Mouse (Mus musculus) urinary bladder, postnatal 10 days (tissue): Measurements from ENCODE around the gene Prune2.

Experiments used
- DNase-seq: peaks from one replicate; pipeline ENCODE4 v3.0.0; 2022; ENCODE audit warnings: low spot score

The Prune2 gene

GRCm38 (mm10) chr19:17006220-17006907 lies 50.4 kb downstream of the Prune2 start:
- no peak for DNase-seq

GRCm38 (mm10) chr19:17011261-17011995 lies 55.5 kb downstream of the Prune2 start:
- no peak for DNase-seq

GRCm38 (mm10) chr19:17013085-17013484 lies 57.2 kb downstream of the Prune2 start:
- DNase-seq: no peak

GRCm38 (mm10) chr19:17014337-17015124 lies 58.6 kb downstream of the Prune2 start:
- DNase-seq: no peak

GRCm38 (mm10) chr19:17024748-17025147 lies 68.8 kb downstream of the Prune2 start:
- no peak for DNase-seq

- no peak for DNase-seq
These were observed 74.4 kb downstream of the Prune2 start for GRCm38 (mm10) chr19:17030276-17030675.

GRCm38 (mm10) chr19:17032314-17032713 lies 76.4 kb downstream of the Prune2 start:
- DNase-seq: no peak

GRCm38 (mm10) chr19:17046961-17047360 lies 91.0 kb downstream of the Prune2 start:
- no peak for DNase-seq

GRCm38 (mm10) chr19:17055892-17056291 lies 100.0 kb downstream of the Prune2 start:
- no peak for DNase-seq

- DNase-seq: no peak
These were observed 104.2 kb downstream of the Prune2 start for GRCm38 (mm10) chr19:17060106-17060505.

- DNase-seq: no peak
These were observed 108.5 kb downstream of the Prune2 start for GRCm38 (mm10) chr19:17064421-17064820.

- no peak for DNase-seq
These were observed 113.1 kb downstream of the Prune2 start for GRCm38 (mm10) chr19:17069067-17069466.

- no peak for DNase-seq
These were observed 115.3 kb downstream of the Prune2 start for GRCm38 (mm10) chr19:17071205-17071604.

- no peak for DNase-seq
These were observed 116.3 kb downstream of the Prune2 start for GRCm38 (mm10) chr19:17072245-17072644.

GRCm38 (mm10) chr19:17078643-17079316 lies 122.9 kb downstream of the Prune2 start:
- DNase-seq: no peak

- no peak for DNase-seq
These were observed 125.5 kb downstream of the Prune2 start for GRCm38 (mm10) chr19:17081382-17081781.

- DNase-seq: no peak
These were observed 138.1 kb downstream of the Prune2 start for GRCm38 (mm10) chr19:17094067-17094466.

- DNase-seq: no peak
These were observed 140.4 kb downstream of the Prune2 start for GRCm38 (mm10) chr19:17096338-17096737.

GRCm38 (mm10) chr19:17097210-17097609 lies 141.3 kb downstream of the Prune2 start:
- no peak for DNase-seq

- DNase-seq: no peak
These were observed 152.9 kb downstream of the Prune2 start for GRCm38 (mm10) chr19:17108782-17109181.

GRCm38 (mm10) chr19:17124034-17124735 lies 168.3 kb downstream of the Prune2 start:
- no peak for DNase-seq

- DNase-seq: no peak
These were observed 169.5 kb downstream of the Prune2 start for GRCm38 (mm10) chr19:17125380-17125779.
